Mouse (Mus musculus) heart, embryonic 12.5 days (tissue): Measurements from ENCODE around the gene Rpl38. TPM values are rescaled to one million over a fixed set of nuclear protein-coding genes. Genes with fewer than 3 reads are reported as not detected.

Experiments
- ATAC-seq: fragments of 200-750 bp; cut with Nextera tagmentation; 2 replicates; pipeline ENCODE4 v1.8.0; 2017; ENCODE audit warnings: moderate TSS enrichment, moderate library complexity; ENCODE audit not compliant: insufficient number of reproducible peaks, low FRiP score
- H3K27ac ChIP-seq: fragments of 300-500 bp; sonication (generic); 2 replicates; pipeline ENCODE4 v1.5.1; 2016; ENCODE audit warnings: mild to moderate bottlenecking, moderate library complexity; ENCODE audit not compliant: poor library complexity, severe bottlenecking
- H3K27me3 ChIP-seq: fragments of 300-500 bp; sonication (generic); replicated peaks from 2 replicates; pipeline ENCODE4 v1.6.1; 2016; ENCODE audit warnings: mild to moderate bottlenecking, moderate library complexity
- H3K36me3 ChIP-seq: fragments of 300-500 bp; sonication (generic); 2 replicates; pipeline ENCODE4 v1.6.1; 2016; ENCODE audit warnings: mild to moderate bottlenecking, moderate library complexity
- H3K4me1 ChIP-seq: fragments of 300-500 bp; sonication (generic); replicated peaks from 2 replicates; pipeline ENCODE4 v1.6.1; 2016; ENCODE audit warnings: mild to moderate bottlenecking
- H3K4me2 ChIP-seq: fragments of 300-500 bp; sonication (generic); 2 replicates; pipeline ENCODE4 v1.6.1; 2016; ENCODE audit warnings: mild to moderate bottlenecking, moderate library complexity
- H3K4me3 ChIP-seq: fragments of 300-500 bp; sonication (generic); 2 replicates; pipeline ENCODE4 v1.5.1; 2016; ENCODE audit warnings: mild to moderate bottlenecking
- H3K9ac ChIP-seq: fragments of 300-500 bp; sonication (generic); 2 replicates; pipeline ENCODE4 v1.6.1; 2016; ENCODE audit warnings: mild to moderate bottlenecking, moderate library complexity
- H3K9me3 ChIP-seq: fragments of 300-500 bp; sonication (generic); replicated peaks from 2 replicates; pipeline ENCODE4 v1.6.1; 2016; ENCODE audit warnings: mild to moderate bottlenecking, moderate library complexity
- WGBS: fragments of 180-500 bp; shearing (Covaris S2); methylation state at CpG from one replicate; pipeline ENCODE4 v1.1.7; 2016; 5-methylcytosine and 5-hydroxymethylcytosine counted together
- polyA plus RNA-seq: library from polyadenylated mRNA; unstranded; fragments of >200 nt; fragmentation: Nextera tagmentation; extraction: Ambion mirVana; gene quantifications from 2 replicates; pipeline ENCODE4 v1.2.1, GENCODE M21; 2016

Gene Rpl38
- polyA plus RNA-seq: 785 and 816 TPM in 2 replicates

- 1% methylated on average over 21 of the region's 21 CpGs for WGBS
- H3K4me2 ChIP-seq: peak within 1 kb of the TSS; percentile 95
- H3K9ac ChIP-seq: peak within 1 kb of the TSS; percentile 95
- H3K36me3 ChIP-seq: peaks cover 33% of the 10 kb centered on the region
- peak within 1 kb of the TSS; percentile 91 for H3K27ac ChIP-seq
- H3K9me3 ChIP-seq: no peaks in the 10 kb centered on the region
- ATAC-seq: peak; percentile 82
- H3K4me1 ChIP-seq: peaks cover 18% of the 10 kb centered on the region
- peaks cover 32% of the 10 kb centered on the region for H3K27me3 ChIP-seq
- H3K4me3 ChIP-seq: peak within 1 kb of the TSS; percentile 85
Observed at GRCm38 (mm10) chr11:114668301-114668710, at the start of gene Rpl38. Gene Rpl38 (plus strand): TSS chr11:114668524.

GRCm38 (mm10) chr11:114618697-114619417 lies 49.5 kb upstream of the Rpl38 start:
- Histone ChIP-seq H3K27me3 (0 out of 2 replicates have a peak, but pooled peaks cover 7% of the 10 kb centered on the region), H3K4me3 (no peak overlapping the region), H3K36me3 (no peaks in the 10 kb centered on the region), H3K9me3 (no peaks in the 10 kb centered on the region), H3K4me1 (no peaks in the 10 kb centered on the region; the same call in 1 of the 2 replicates), H3K27ac (no peak overlapping the region), H3K4me2 (peak overlapping the region; percentile 38), H3K9ac (no peak overlapping the region)
- 37% methylated on average over 17 of the region's 17 CpGs for WGBS
- no peak for ATAC-seq

GRCm38 (mm10) chr11:114626071-114626690 lies 42.1 kb upstream of the Rpl38 start:
- no peak overlapping the region for H3K27ac ChIP-seq
- H3K9me3 ChIP-seq: peaks cover 7% of the 10 kb centered on the region
- H3K4me2 ChIP-seq: no peak overlapping the region
- no peaks in the 10 kb centered on the region for H3K27me3 ChIP-seq
- no peak overlapping the region for H3K9ac ChIP-seq
- H3K4me3 ChIP-seq: no peak overlapping the region
- 0 out of 2 replicates have a peak, but pooled peaks cover 3% of the 10 kb centered on the region for H3K4me1 ChIP-seq
- H3K36me3 ChIP-seq: no peaks in the 10 kb centered on the region
- ATAC-seq: no peak
- 86% methylated on average over 13 of the region's 13 CpGs for WGBS

GRCm38 (mm10) chr11:114627036-114627435 lies 41.3 kb upstream of the Rpl38 start:
- no peak overlapping the region for H3K4me2 ChIP-seq
- H3K9ac ChIP-seq: no peak overlapping the region
- no peak overlapping the region for H3K4me3 ChIP-seq
- H3K27ac ChIP-seq: no peak overlapping the region
- no peak for ATAC-seq
- 0 out of 2 replicates have a peak, but pooled peaks cover 3% of the 10 kb centered on the region for H3K4me1 ChIP-seq
- 0 out of 2 replicates have a peak, but pooled peaks cover 2% of the 10 kb centered on the region for H3K27me3 ChIP-seq
- 57% methylated on average over 6 of the region's 6 CpGs for WGBS
- H3K36me3 ChIP-seq: no peaks in the 10 kb centered on the region
- peaks cover 7% of the 10 kb centered on the region for H3K9me3 ChIP-seq

- Histone ChIP-seq H3K9ac (no peak overlapping the region), H3K27me3 (0 out of 2 replicates have a peak, but pooled peaks cover 2% of the 10 kb centered on the region), H3K36me3 (no peaks in the 10 kb centered on the region), H3K4me2 (no peak overlapping the region), H3K27ac (no peak overlapping the region), H3K4me1 (0 out of 2 replicates have a peak, but pooled peaks cover 3% of the 10 kb centered on the region), H3K9me3 (peaks cover 7% of the 10 kb centered on the region), H3K4me3 (no peak overlapping the region)
- 65% methylated on average over 12 of the region's 12 CpGs for WGBS
- ATAC-seq: no peak
Observed at GRCm38 (mm10) chr11:114628032-114628431, 40.3 kb upstream of the Rpl38 start.

DNA sequence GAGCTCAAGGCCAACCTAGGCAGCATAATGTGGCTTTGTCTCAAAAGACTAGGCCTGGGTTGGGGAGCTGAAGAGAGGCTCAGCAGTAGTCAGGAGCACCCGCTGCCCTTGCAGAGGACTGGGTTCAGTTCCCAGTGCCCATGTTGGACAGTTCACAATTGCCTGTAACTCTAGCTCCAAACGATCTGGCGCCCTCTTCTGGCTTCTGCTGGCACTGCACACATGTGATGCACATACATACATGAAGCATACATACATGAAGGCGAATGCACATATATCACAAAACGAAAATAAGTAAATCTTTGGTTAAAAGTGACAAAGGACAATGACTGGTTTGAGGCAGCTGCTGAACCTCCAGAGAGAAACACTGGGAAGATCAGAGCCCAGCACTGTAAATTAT lies 38.3 kb upstream of the Rpl38 start:
- no peak overlapping the region for H3K27ac ChIP-seq
- 0 out of 2 replicates have a peak, but pooled peaks cover 2% of the 10 kb centered on the region for H3K27me3 ChIP-seq
- 0 out of 2 replicates have a peak, but pooled peaks cover 3% of the 10 kb centered on the region for H3K4me1 ChIP-seq
- 71% methylated on average over 5 of the region's 5 CpGs for WGBS
- no peak overlapping the region for H3K9ac ChIP-seq
- ATAC-seq: no peak
- H3K4me3 ChIP-seq: no peak overlapping the region
- no peaks in the 10 kb centered on the region for H3K36me3 ChIP-seq
- no peak overlapping the region for H3K4me2 ChIP-seq
- peaks cover 7% of the 10 kb centered on the region for H3K9me3 ChIP-seq

- no peak for ATAC-seq
- 72% methylated on average over 8 of the region's 8 CpGs for WGBS
- peaks cover 14% of the 10 kb centered on the region for H3K4me1 ChIP-seq
Observed at GRCm38 (mm10) chr11:114632266-114632665, 36.1 kb upstream of the Rpl38 start.

DNA sequence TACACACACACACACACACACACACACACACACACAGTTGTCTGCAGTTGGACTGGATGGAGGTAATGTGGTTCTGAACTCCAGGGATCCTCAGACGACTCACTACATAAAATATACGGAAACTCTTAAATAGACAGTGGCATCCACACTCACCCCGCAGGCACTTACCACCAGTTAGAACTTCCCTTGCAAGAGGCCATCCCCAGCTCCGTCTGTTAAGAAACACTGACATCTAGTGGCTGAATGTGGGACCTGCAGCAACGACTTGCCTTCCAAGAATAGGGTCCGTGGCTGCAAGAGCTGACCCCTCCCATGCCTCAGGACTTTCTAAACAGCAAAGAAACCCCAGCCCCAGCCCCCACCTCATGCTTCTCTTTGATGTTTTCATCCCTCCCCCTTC lies 32.0 kb upstream of the Rpl38 start:
- Histone ChIP-seq H3K27me3 (peaks cover 44% of the 10 kb centered on the region), H3K4me3 (no peak overlapping the region), H3K27ac (no peak overlapping the region), H3K9ac (0 out of 2 replicates have a peak overlapping the region, but pooled peaks have one; percentile 18), H3K9me3 (no peaks in the 10 kb centered on the region), H3K4me1 (peaks cover 22% of the 10 kb centered on the region), H3K4me2 (peak overlapping the region; percentile 47), H3K36me3 (no peaks in the 10 kb centered on the region)
- peak; percentile 53 for ATAC-seq
- under 1% methylated on average over 6 of the region's 6 CpGs for WGBS

More at GRCm38 (mm10) chr11:114632266-114632665, 36.1 kb upstream of the Rpl38 start:
- H3K27me3 ChIP-seq: peaks cover 9% of the 10 kb centered on the region
- H3K4me3 ChIP-seq: no peak overlapping the region
- no peak overlapping the region for H3K27ac ChIP-seq
- H3K36me3 ChIP-seq: no peaks in the 10 kb centered on the region
- H3K9me3 ChIP-seq: peaks cover 7% of the 10 kb centered on the region
- no peak overlapping the region for H3K4me2 ChIP-seq
- no peak overlapping the region for H3K9ac ChIP-seq

GRCm38 (mm10) chr11:114636727-114637505 lies 31.4 kb upstream of the Rpl38 start:
- Histone ChIP-seq H3K27me3 (peaks cover 47% of the 10 kb centered on the region), H3K27ac (no peak overlapping the region), H3K9me3 (no peaks in the 10 kb centered on the region), H3K4me2 (peak overlapping the region; percentile 47), H3K9ac (no peak overlapping the region), H3K4me1 (peaks cover 22% of the 10 kb centered on the region), H3K4me3 (no peak overlapping the region), H3K36me3 (no peaks in the 10 kb centered on the region)
- no peak for ATAC-seq
- WGBS: 57% methylated on average over 35 of the region's 35 CpGs

- no peaks in the 10 kb centered on the region for H3K9me3 ChIP-seq
- 58% methylated on average over 10 of the region's 10 CpGs for WGBS
Observed at GRCm38 (mm10) chr11:114638647-114639290, 29.6 kb upstream of the Rpl38 start.

More at GRCm38 (mm10) chr11:114638647-114639290, 29.6 kb upstream of the Rpl38 start:
- H3K4me2 ChIP-seq: no peak overlapping the region
- H3K4me3 ChIP-seq: no peak overlapping the region
- no peak for ATAC-seq
- peaks cover 55% of the 10 kb centered on the region for H3K27me3 ChIP-seq
- no peak overlapping the region for H3K27ac ChIP-seq
- H3K4me1 ChIP-seq: peaks cover 22% of the 10 kb centered on the region
- no peak overlapping the region for H3K9ac ChIP-seq
- H3K36me3 ChIP-seq: no peaks in the 10 kb centered on the region
